Mouse (Mus musculus): ENCODE measurements around the gene Rnaseh2a. TPM values are rescaled to one million over a fixed set of nuclear protein-coding genes. Genes with fewer than 3 reads are reported as not detected.
A peak's percentile ranks its signal among the peaks of the same experiment; 100 is the strongest.

Gene Rnaseh2a
- polyA plus RNA-seq, 1 experiment from 2014 or later: 113 TPM

DNA sequence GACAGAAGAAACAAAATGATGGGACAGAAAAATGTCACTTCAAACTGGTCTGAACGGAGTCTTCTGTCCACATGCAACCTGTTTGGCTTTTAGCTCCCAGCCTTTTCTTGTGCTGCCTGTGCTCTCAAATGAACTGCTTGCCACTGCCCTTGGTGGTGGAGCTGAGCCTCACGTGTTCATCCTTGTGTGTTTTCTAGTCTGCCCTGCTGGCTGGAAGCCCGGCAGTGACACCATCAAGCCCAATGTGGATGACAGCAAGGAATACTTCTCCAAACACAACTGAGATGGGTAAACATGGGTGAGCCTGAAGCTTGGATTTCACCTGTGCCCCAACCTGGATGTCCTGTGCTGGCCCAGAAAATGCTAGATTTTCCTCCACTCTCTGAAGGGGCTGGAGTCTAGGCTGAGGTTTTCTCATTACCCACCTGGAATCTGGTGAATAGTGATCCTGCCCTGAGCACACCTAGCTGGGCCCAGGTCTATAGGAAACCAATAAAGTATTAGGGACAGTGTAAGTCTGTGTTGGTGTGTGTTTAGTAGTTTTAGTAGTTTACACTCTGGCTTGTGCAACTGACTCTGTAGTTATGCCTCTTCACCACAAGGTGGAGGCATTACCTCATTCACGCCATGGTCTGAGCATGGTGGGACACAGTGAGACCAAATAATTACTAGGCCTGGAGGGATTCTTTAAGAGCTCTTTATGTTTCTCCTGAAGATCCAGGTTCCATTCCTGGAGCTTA, 4.4 kb upstream of the Rnaseh2a start:
- Histone ChIP-seq H3K36me3 (peaks cover 11% of the 10 kb centered on the region), H3K27me3 (replicated peaks) (no peaks in the 10 kb centered on the region), H3K27ac (peak overlapping the region; percentile 27; the same call in 1 of the 2 replicates), H3K9me3 (no peaks in the 10 kb centered on the region), H3K4me2 (no peak overlapping the region), H3K9ac (no peak overlapping the region), H3K4me1 (peaks cover 38% of the 10 kb centered on the region), H3K4me3 (replicated peaks) (no peak overlapping the region)
- no peak for ATAC-seq (ENCODE audit: insufficient read depth, low FRiP score, low read depth)
- 57% methylated on average over 4 of the region's 4 CpGs for WGBS

DNA sequence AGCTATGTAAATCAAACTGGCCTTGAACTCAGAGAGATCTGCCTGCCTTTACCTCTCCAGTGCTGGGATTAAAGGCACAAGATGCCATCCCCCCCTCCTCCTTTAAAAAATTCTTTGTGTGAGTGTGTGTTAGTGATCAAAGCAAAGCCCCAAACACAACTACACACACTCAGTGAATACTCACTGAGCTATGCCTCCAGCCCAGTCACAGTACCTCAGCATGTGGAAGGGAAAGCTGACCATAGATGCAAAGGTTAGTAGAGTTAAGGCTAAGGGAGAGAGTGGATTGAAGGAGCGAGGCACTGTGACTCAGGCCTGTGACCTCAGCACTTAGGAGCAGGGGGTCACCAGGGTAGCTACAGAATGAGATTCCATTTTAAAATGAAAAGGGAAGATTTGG, 3.5 kb upstream of the Rnaseh2a start:
- H3K4me2 ChIP-seq: no peak overlapping the region
- no peaks in the 10 kb centered on the region for H3K9me3 ChIP-seq
- ATAC-seq (ENCODE audit: insufficient read depth, low FRiP score, low read depth): no peak
- H3K27ac ChIP-seq: no peak overlapping the region
- 94% methylated on average over 1 of the region's 1 CpGs for WGBS
- H3K27me3 ChIP-seq (replicated peaks): no peaks in the 10 kb centered on the region
- H3K4me1 ChIP-seq: peaks cover 39% of the 10 kb centered on the region
- H3K4me3 ChIP-seq (replicated peaks): no peak overlapping the region
- peaks cover 11% of the 10 kb centered on the region for H3K36me3 ChIP-seq
- no peak overlapping the region for H3K9ac ChIP-seq

DNA sequence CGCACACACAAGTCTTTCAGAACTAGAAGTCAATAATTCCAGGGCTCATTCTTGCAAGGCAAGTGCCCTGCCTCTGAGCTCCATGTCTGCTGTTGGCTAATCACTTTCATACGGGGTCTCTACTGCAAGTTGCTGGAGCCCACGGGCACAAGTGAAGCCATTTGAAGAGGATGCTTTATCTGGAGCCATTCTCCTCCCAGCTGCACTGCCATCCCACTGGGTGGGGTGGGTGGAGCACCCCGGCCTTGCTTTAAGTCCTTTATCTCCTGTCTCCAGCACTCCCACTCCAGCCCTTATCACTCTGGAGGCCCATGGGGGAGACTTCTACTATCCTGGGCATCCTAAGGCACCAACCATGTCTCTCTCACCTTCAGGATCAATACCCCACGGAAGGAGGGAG, 1.3 kb upstream of the Rnaseh2a start:
- Histone ChIP-seq H3K9ac (peak overlapping the region; percentile 76; the same call in 1 of the 2 replicates), H3K4me2 (peak overlapping the region; percentile 84)

DNA sequence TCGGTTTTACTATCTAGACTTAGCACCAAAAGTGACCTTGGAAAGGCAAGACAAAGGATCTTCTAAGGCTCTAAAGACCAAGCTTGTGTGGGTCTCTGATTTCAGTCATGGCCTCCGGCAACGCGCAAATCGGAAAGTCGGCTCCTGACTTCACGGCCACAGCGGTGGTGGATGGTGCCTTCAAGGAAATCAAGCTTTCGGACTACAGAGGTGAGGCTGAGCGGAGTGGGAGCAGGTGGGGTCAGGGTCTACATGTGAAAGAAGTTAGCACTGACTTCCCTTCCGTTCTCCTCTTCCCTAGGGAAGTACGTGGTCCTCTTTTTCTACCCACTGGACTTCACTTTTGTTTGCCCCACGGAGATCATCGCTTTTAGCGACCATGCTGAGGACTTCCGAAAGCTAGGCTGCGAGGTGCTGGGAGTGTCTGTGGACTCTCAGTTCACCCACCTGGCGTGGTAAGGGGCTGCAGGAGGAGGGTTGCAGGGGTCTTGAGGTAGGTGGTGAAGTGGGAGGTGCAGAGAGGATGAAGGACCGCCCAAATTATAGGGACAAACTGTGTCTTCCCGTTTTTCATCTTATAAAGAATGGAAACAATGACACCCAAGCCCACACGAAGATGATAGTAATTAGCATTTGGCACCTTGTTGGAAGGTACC, 696 bp upstream of the Rnaseh2a start:
- Histone ChIP-seq H3K9me3 (no peaks in the 10 kb centered on the region), H3K4me3 (replicated peaks) (peak overlapping the region; percentile 71), H3K4me2 (peak overlapping the region; percentile 84), H3K27ac (peak overlapping the region; percentile 95), H3K4me1 (peaks cover 27% of the 10 kb centered on the region), H3K27me3 (replicated peaks) (no peaks in the 10 kb centered on the region), H3K36me3 (peaks cover 11% of the 10 kb centered on the region), H3K9ac (peak overlapping the region; percentile 76)
- 4% methylated on average over 21 of the region's 21 CpGs for WGBS
- no peak for ATAC-seq (ENCODE audit: insufficient read depth, low FRiP score, low read depth)

More for the DNA sequence above, 1.3 kb upstream of the Rnaseh2a start:
- H3K4me1 ChIP-seq: peaks cover 30% of the 10 kb centered on the region
- 54% methylated on average over 5 of the region's 5 CpGs for WGBS
- no peaks in the 10 kb centered on the region for H3K27me3 ChIP-seq (replicated peaks)
- H3K4me3 ChIP-seq (replicated peaks): peak overlapping the region; percentile 71
- peak; percentile 58; the same call in 1 of the 2 replicates for ATAC-seq (ENCODE audit: insufficient read depth, low FRiP score, low read depth)
- H3K9me3 ChIP-seq: no peaks in the 10 kb centered on the region
- peak overlapping the region; percentile 95; the same call in 1 of the 2 replicates for H3K27ac ChIP-seq
- peaks cover 11% of the 10 kb centered on the region for H3K36me3 ChIP-seq

DNA sequence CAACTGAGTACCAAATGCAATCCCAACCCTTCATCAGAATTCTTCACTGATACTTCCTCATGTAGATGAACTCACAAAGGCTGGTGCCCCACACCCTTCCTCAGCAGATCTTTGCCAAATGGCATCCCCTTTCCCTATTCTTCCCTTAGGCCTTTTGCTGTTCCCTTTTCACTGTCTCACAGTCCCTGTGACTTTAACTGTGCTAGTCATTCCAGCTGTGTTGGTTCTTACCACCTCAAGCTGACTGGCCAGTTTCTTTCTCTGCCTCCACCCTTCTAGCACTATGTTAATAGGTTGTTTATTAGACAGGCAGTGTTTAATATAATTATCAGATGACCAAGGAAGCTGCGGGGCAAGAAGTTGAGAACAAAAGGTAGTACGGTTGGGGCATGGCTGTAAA, 917 bp downstream of the Rnaseh2a start:
- WGBS: 6% methylated on average over 2 of the region's 2 CpGs
- peak overlapping the region; percentile 76; the same call in 1 of the 2 replicates for H3K9ac ChIP-seq
- H3K27ac ChIP-seq: peak overlapping the region; percentile 95
- peak overlapping the region; percentile 71 for H3K4me3 ChIP-seq (replicated peaks)
- no peak for ATAC-seq (ENCODE audit: insufficient read depth, low FRiP score, low read depth)
- H3K36me3 ChIP-seq: peaks cover 11% of the 10 kb centered on the region
- H3K9me3 ChIP-seq: no peaks in the 10 kb centered on the region
- H3K27me3 ChIP-seq (replicated peaks): no peaks in the 10 kb centered on the region
- peak overlapping the region; percentile 84 for H3K4me2 ChIP-seq
- H3K4me1 ChIP-seq: peaks cover 25% of the 10 kb centered on the region

DNA sequence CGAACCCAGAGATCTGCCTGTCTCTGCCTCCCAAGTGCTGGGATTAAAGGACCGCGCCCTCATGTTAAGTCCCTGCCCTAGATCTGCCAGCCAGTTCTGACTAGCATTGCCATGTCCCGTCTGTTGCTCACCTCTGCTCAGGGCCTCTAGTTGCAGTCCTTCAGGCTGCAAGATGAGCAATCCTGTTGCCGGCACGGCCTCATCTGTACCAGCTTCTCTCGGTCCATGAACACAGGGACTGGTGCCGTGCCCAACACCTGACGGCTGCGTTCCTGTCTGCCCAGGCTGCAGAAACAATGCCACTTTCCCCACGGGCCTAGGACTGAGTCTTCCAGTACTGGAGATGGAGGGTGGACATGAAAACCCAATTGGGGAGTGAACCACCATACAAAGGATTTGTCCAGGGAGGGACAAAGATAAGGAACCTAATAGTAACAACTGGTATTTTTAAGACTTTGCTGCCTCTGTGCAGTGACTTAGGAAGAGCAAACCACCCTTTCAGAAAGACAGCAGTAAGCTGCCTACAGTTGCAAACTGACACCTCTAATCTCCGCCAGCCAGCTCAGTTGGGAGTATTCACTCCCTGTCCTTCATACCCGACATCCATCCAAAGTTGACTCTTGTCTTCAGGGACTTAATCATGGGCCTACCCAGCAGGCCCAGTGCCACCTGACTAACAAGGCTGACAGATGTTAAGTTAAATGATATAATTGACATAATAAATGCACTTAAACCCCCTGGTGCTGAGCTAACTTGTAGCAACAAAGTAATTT, 1.8 kb downstream of the Rnaseh2a start:
- Histone ChIP-seq H3K4me1 (peaks cover 25% of the 10 kb centered on the region), H3K4me2 (no peak overlapping the region), H3K9ac (no peak overlapping the region), H3K36me3 (peaks cover 11% of the 10 kb centered on the region), H3K27me3 (replicated peaks) (no peaks in the 10 kb centered on the region), H3K9me3 (no peaks in the 10 kb centered on the region), H3K27ac (no peak overlapping the region), H3K4me3 (replicated peaks) (no peak overlapping the region)
- WGBS: 89% methylated on average over 13 of the region's 13 CpGs
- no peak for ATAC-seq (ENCODE audit: insufficient read depth, low FRiP score, low read depth)

DNA sequence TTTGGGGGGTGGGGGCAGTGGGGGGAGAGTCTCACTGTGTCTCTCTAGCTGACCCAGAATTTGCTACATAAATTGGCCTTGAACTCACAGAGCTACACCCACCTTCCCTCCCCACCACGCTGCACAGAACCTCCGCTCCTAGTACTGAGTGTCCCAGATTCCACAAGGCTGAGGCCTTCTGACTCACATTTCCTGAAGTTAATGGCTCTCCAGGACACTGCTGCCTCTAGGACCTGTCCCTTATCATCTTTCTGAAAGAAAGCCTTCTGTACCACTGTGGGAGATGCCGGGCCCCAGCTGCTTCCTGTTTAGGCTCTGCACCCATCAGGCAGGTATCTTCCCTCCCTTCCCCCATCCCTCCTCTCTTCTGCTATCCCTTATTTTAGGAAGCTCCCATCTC, 3.0 kb downstream of the Rnaseh2a start:
- Histone ChIP-seq H3K9me3 (no peaks in the 10 kb centered on the region), H3K9ac (no peak overlapping the region), H3K4me1 (peaks cover 25% of the 10 kb centered on the region), H3K27me3 (replicated peaks) (no peaks in the 10 kb centered on the region), H3K27ac (peak overlapping the region; percentile 78; the same call in 1 of the 2 replicates), H3K4me2 (peak overlapping the region; percentile 84; the same call in 1 of the 2 replicates), H3K36me3 (peaks cover 6% of the 10 kb centered on the region), H3K4me3 (replicated peaks) (no peak overlapping the region)
- 0 out of 2 replicates have a peak, but pooled peaks have one; percentile 4 for ATAC-seq (ENCODE audit: insufficient read depth, low FRiP score, low read depth)
- WGBS: 32% methylated on average over 3 of the region's 3 CpGs

DNA sequence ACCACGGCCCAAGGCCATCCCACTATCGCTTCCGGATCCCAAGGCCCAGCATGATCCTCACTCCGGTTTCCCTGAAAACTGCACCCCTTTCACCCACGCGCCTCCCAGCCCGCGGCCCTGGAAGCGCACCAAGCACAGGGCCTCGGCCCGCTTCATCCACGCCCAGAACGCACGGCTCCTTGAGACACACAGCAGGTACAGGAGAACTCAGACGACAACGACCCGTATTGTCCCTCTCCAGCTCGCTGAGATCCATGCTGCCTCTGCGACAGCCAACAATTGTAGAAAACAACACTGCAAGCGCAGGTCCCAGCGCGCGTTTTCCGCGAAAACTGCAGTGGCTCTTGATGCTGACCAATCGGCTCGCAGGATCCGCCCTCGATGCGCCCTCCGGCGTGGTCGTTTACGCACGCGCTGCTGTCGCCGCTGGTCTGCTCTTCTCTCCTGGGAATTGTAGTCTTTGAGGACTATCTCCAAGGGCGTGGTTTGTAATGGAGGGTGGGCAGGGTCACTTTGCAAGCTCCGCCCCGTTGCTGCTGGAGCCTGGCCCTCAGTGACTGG, 3.8 kb downstream of the Rnaseh2a start:
- peak overlapping the region; percentile 78 for H3K27ac ChIP-seq
- peaks cover 22% of the 10 kb centered on the region for H3K4me1 ChIP-seq
- ATAC-seq (ENCODE audit: insufficient read depth, low FRiP score, low read depth): peak; percentile 90
- peak overlapping the region; percentile 72 for H3K4me3 ChIP-seq (replicated peaks)
- under 1% methylated on average over 41 of the region's 41 CpGs for WGBS
- H3K9ac ChIP-seq: peak overlapping the region; percentile 57
- no peaks in the 10 kb centered on the region for H3K27me3 ChIP-seq (replicated peaks)
- H3K9me3 ChIP-seq: no peaks in the 10 kb centered on the region
- peak overlapping the region; percentile 84 for H3K4me2 ChIP-seq
- no peaks in the 10 kb centered on the region for H3K36me3 ChIP-seq

DNA sequence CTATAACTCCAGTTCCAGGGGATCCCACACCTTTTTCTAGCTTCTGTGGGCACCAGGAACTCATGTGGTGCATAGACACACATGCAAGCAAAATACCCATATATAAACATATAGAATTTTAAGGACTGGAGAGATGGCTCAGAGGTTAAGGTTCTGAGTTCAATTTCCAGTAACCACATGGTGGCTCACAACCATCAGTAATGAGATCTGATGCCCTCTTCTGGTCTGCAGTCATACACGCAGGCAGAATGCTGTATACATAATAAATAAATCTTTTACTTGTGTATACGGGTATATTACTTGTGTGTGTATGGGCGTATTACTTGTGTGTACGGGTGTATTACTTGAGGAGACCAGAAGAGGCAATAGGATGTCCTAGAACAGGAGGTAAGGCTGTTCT, 5.6 kb downstream of the Rnaseh2a start:
- H3K4me2 ChIP-seq: no peak overlapping the region
- H3K9me3 ChIP-seq: no peaks in the 10 kb centered on the region
- H3K27ac ChIP-seq: no peak overlapping the region
- no peak for ATAC-seq (ENCODE audit: insufficient read depth, low FRiP score, low read depth)
- no peak overlapping the region for H3K4me3 ChIP-seq (replicated peaks)
- no peaks in the 10 kb centered on the region for H3K27me3 ChIP-seq (replicated peaks)
- H3K4me1 ChIP-seq: peaks cover 16% of the 10 kb centered on the region
- 86% methylated on average over 4 of the region's 4 CpGs for WGBS
- no peak overlapping the region for H3K9ac ChIP-seq
- 0 out of 2 replicates have a peak, but pooled peaks cover 5% of the 10 kb centered on the region for H3K36me3 ChIP-seq

DNA sequence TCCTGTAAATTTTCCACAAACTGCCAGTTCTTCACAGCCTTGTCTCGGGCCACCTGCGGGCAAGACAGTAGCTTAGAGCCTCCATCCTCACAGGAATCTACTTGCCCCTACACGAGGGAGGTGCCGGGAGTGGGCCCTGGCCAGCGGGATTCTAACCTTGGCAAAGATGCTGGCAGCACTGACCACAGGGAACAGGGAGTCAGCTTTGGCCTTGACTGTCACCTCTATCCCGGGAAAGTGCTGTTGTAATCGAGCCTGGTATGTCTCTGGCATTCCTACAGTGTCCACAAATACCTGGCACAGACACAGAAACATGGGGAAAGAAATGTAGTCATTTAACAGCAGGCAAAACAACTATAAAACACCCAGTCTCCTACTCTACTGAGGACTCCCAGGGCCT, 9.8 kb downstream of the Rnaseh2a start:
- ATAC-seq (ENCODE audit: insufficient read depth, low FRiP score, low read depth): no peak
- peaks cover 11% of the 10 kb centered on the region; the same call in 1 of the 2 replicates for H3K36me3 ChIP-seq
- 92% methylated on average over 7 of the region's 7 CpGs for WGBS

DNA sequence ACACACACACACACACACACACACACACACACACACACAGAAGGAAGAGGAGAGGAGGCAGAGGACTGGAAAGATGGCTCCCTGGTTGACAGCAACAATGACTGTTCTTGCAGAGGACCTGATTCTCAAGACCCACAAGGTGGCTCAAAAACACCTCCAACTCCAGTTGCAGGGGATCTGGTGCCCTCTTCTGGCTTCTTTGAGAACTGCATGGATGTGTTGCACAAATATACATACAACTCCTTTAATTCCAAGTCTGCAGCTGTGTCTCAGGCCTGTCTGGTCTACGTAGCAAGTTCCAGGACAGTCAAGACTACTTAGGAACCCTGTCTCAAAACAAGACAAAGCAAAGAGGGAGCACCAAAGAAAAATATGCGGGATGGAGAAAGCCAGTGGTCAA, 12.8 kb downstream of the Rnaseh2a start:
- Histone ChIP-seq H3K9ac (no peak overlapping the region), H3K4me1 (no peaks in the 10 kb centered on the region), H3K27ac (no peak overlapping the region), H3K27me3 (replicated peaks) (peaks cover 4% of the 10 kb centered on the region; the same call in 1 of the 2 replicates), H3K4me3 (replicated peaks) (no peak overlapping the region), H3K36me3 (peaks cover 11% of the 10 kb centered on the region; the same call in 1 of the 2 replicates), H3K9me3 (no peaks in the 10 kb centered on the region), H3K4me2 (no peak overlapping the region)
- ATAC-seq (ENCODE audit: insufficient read depth, low FRiP score, low read depth): no peak
- 56% methylated on average over 2 of the region's 2 CpGs for WGBS

More for the DNA sequence above, 9.8 kb downstream of the Rnaseh2a start:
- Histone ChIP-seq H3K4me3 (replicated peaks) (no peak overlapping the region), H3K9ac (no peak overlapping the region), H3K27me3 (replicated peaks) (no peaks in the 10 kb centered on the region), H3K27ac (no peak overlapping the region), H3K4me2 (no peak overlapping the region), H3K4me1 (no peaks in the 10 kb centered on the region), H3K9me3 (no peaks in the 10 kb centered on the region)

All from stomach, embryonic 15.5 days (tissue).